Mouse (Mus musculus): Measurements from ENCODE around the gene Gm30191.

The Gm30191 gene

GRCm38 (mm10) chr4:134284942-134285341 lies 38.2 kb downstream of the Gm30191 start:
- in situ Hi-C loops (cut with MboI, MseI) = no loop called here

- in situ Hi-C loops (cut with MboI, MseI) = no loop called here
Observed at GRCm38 (mm10) chr4:134286226-134287167, 39.8 kb downstream of the Gm30191 start.

GRCm38 (mm10) chr4:134287168-134287564 lies 40.4 kb downstream of the Gm30191 start:
- in situ Hi-C loops (cut with MboI, MseI) = no loop called here

- in situ Hi-C loops (cut with MboI, MseI) = no loop called here
Observed at GRCm38 (mm10) chr4:134287575-134288025, 40.9 kb downstream of the Gm30191 start, which contains the start of gene Pdik1l. Gene Pdik1l (minus strand): TSS chr4:134287895.

- in situ Hi-C loops (cut with MboI, MseI) = no loop called here
Observed at GRCm38 (mm10) chr4:134288397-134289256, 41.9 kb downstream of the Gm30191 start.

- in situ Hi-C loops (cut with MboI, MseI) = no loop called here
Observed at GRCm38 (mm10) chr4:134292067-134292466, 45.3 kb downstream of the Gm30191 start.

GRCm38 (mm10) chr4:134293061-134293691 lies 46.4 kb downstream of the Gm30191 start:
- in situ Hi-C loops (cut with MboI, MseI) = no loop called here

- in situ Hi-C loops (cut with MboI, MseI) = no loop called here
Observed at GRCm38 (mm10) chr4:134293692-134294163, 47.0 kb downstream of the Gm30191 start.

GRCm38 (mm10) chr4:134296096-134296495 lies 49.4 kb downstream of the Gm30191 start:
- in situ Hi-C loops (cut with MboI, MseI) = loop anchor here (5.0 kb wide), 1 partner anchor 39 kb away; no protein-coding TSS in a partner anchor

- in situ Hi-C loops (cut with MboI, MseI) = loop anchor here (5.0 kb wide), 1 partner anchor 39 kb away; no protein-coding TSS in a partner anchor
Observed at GRCm38 (mm10) chr4:134296523-134296922, 49.8 kb downstream of the Gm30191 start.

- in situ Hi-C loops (cut with MboI, MseI) = loop anchor here (5.0 kb wide), 1 partner anchor 40 kb away; no protein-coding TSS in a partner anchor
Observed at GRCm38 (mm10) chr4:134297369-134297768, 50.6 kb downstream of the Gm30191 start.

GRCm38 (mm10) chr4:134298626-134299497 lies 52.1 kb downstream of the Gm30191 start:
- in situ Hi-C loops (cut with MboI, MseI) = loop anchor here (5.0 kb wide), 1 partner anchor 42 kb away; no protein-coding TSS in a partner anchor

- in situ Hi-C loops (cut with MboI, MseI) = loop anchor here (5.0 kb wide), 1 partner anchor 42 kb away; no protein-coding TSS in a partner anchor
Observed at GRCm38 (mm10) chr4:134299498-134299810, 52.7 kb downstream of the Gm30191 start.
